Mouse (Mus musculus) C2C12 (cell line): ENCODE results near the gene Cdip1. TPM values are rescaled to one million over a fixed set of nuclear protein-coding genes. Genes with fewer than 3 reads are reported as not detected.

Experiments used
- H3K27me3 ChIP-seq: one replicate; pipeline ENCODE4 v1.6.1; 2011; ENCODE audit not compliant: control insufficient read depth, insufficient read depth, insufficient read length
- H3K36me3 ChIP-seq: one replicate; pipeline ENCODE4 v1.6.1; 2011; ENCODE audit not compliant: control insufficient read depth, insufficient read depth
- H3K4me3 ChIP-seq: one replicate; pipeline ENCODE4 v1.5.1; 2011; ENCODE audit warnings: mild to moderate bottlenecking, control low read depth; ENCODE audit not compliant: poor library complexity, insufficient read depth, severe bottlenecking
- H3K79me2 ChIP-seq: one replicate; pipeline ENCODE4 v1.6.1; 2011; ENCODE audit not compliant: control insufficient read depth, insufficient read depth
- H3K79me3 ChIP-seq: one replicate; pipeline ENCODE4 v1.6.1; 2011; ENCODE audit warnings: low read depth, control low read depth
- H3ac ChIP-seq: one replicate; pipeline ENCODE3; 2011; ENCODE audit warnings: low read depth; ENCODE audit not compliant: control insufficient read depth, insufficient read length
- CEBPB ChIP-seq: IDR thresholded peaks from one replicate; pipeline ENCODE4 v1.6.1; 2011; ENCODE audit warnings: low read depth, mild to moderate bottlenecking, control low read depth, moderate library complexity
- CTCF ChIP-seq: IDR thresholded peaks from one replicate; pipeline ENCODE4 v1.5.1; 2011; ENCODE audit not compliant: control insufficient read depth, insufficient read depth, insufficient read length
- FOSL1 ChIP-seq: IDR thresholded peaks from one replicate; pipeline ENCODE4 v1.8.0; 2011; ENCODE audit warnings: mild to moderate bottlenecking, low read length; ENCODE audit not compliant: poor library complexity, insufficient read depth, severe bottlenecking
- MAX ChIP-seq: IDR thresholded peaks from one replicate; pipeline ENCODE4 v1.6.1; 2011; ENCODE audit warnings: mild to moderate bottlenecking, control low read depth
- MYOD1 ChIP-seq: IDR thresholded peaks from one replicate; pipeline ENCODE4 v1.6.1; 2011; ENCODE audit warnings: low read depth; ENCODE audit not compliant: control insufficient read depth, insufficient read length
- MYOG ChIP-seq: IDR thresholded peaks from one replicate; pipeline ENCODE4 v1.6.1; 2011; ENCODE audit not compliant: control insufficient read depth, insufficient read length; ENCODE audit errors: extremely low read depth
- USF1 ChIP-seq: IDR thresholded peaks from one replicate; pipeline ENCODE4 v1.6.1; 2011; ENCODE audit warnings: low read depth, mild to moderate bottlenecking, control low read depth, moderate library complexity
- polyA plus RNA-seq: library from polyadenylated mRNA; unstranded; fragments of >200 nt; fragmentation: generic; extraction: Trizol; gene quantifications from one replicate; pipeline ENCODE4 v1.2.1, GENCODE M21; 2012; ENCODE audit warnings: missing spikeins

Cdip1 gene
- polyA plus RNA-seq, 1 experiment: 22.0 TPM

- Histone ChIP-seq H3K36me3 (no peaks in the 10 kb centered on the region), H3K4me3 (no peak overlapping the region)
Measured at GRCm38 (mm10) chr16:4727526-4727925, 62.6 kb downstream of the Cdip1 start.

GRCm38 (mm10) chr16:4726528-4727128 lies 63.5 kb downstream of the Cdip1 start:
- Histone ChIP-seq H3K27me3 (no peaks in the 10 kb centered on the region), H3K79me2 (peaks cover 53% of the 10 kb centered on the region), H3K36me3 (no peaks in the 10 kb centered on the region), H3K79me3 (peaks cover 33% of the 10 kb centered on the region), H3ac (peak overlapping the region; percentile 84), H3K4me3 (peak overlapping the region; percentile 75)
- TF ChIP-seq FOSL1 (no peak), MYOG (no peak), CEBPB (no peak), MAX (no peak), CTCF (no peak), MYOD1 (no peak), USF1 (no peak)

More at GRCm38 (mm10) chr16:4727526-4727925, 62.6 kb downstream of the Cdip1 start:
- Histone ChIP-seq H3K79me2 (peaks cover 62% of the 10 kb centered on the region), H3K27me3 (no peaks in the 10 kb centered on the region), H3ac (no peak overlapping the region), H3K79me3 (peaks cover 39% of the 10 kb centered on the region)
- TF ChIP-seq CTCF (no peak), MAX (no peak), MYOG (no peak), MYOD1 (no peak), USF1 (no peak)

GRCm38 (mm10) chr16:4725780-4726527 lies 64.1 kb downstream of the Cdip1 start, which contains the start of gene Hmox2:
TSS of gene Hmox2 (plus strand) at chr16:4726361.
- TF ChIP-seq MYOG (no peak), MAX (no peak), CEBPB (no peak)
- H3K79me3 ChIP-seq: peaks cover 29% of the 10 kb centered on the region
- H3K36me3 ChIP-seq: no peaks in the 10 kb centered on the region
- H3K79me2 ChIP-seq: peaks cover 46% of the 10 kb centered on the region
- no peaks in the 10 kb centered on the region for H3K27me3 ChIP-seq
- H3K4me3 ChIP-seq: peak within 1 kb of the TSS; percentile 75
- peak within 1 kb of the TSS; percentile 84 for H3ac ChIP-seq

DNA sequence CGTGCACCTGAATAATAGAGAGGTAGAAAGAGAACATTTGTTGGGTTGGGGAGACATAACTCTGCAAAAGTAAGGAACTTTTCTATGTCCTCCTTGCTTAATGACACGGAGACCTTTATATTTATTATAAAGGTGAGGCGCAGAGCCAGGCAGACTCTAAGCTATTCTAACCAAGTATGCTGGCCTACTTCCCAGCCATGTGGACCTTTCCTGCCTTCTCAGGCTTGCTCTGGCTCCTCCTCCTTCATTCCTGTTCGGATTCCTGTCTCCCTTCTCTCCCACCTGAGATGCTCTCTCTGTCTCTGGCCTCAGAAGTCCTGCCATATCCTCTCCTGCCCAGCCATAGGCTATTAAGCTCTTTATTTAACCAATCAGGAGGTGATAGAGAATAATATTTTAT lies 64.8 kb downstream of the Cdip1 start:
- Histone ChIP-seq H3K79me3 (peaks cover 22% of the 10 kb centered on the region), H3ac (no peak overlapping the region), H3K36me3 (no peaks in the 10 kb centered on the region), H3K79me2 (peaks cover 39% of the 10 kb centered on the region), H3K27me3 (no peaks in the 10 kb centered on the region), H3K4me3 (no peak overlapping the region)
- TF ChIP-seq FOSL1 (no peak), MYOG (no peak), CEBPB (no peak), CTCF (no peak), MYOD1 (no peak), USF1 (no peak), MAX (no peak)

DNA sequence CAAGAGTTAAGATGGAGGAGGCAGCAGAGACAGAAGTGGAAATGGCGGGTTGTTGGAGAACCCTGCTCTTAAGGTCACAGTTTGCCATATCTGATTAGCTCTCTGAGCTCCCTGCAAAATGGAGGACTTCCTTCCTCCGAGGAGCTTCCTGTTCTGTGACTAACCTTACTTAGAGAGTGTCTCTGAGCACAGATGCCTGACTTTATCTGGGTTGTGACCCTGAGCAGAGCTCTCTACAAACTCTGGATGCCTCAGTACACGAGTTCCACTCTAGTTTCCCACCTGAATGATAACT lies 67.2 kb downstream of the Cdip1 start:
- H3K36me3 ChIP-seq: no peaks in the 10 kb centered on the region

More for the DNA sequence above, 67.2 kb downstream of the Cdip1 start:
- H3K4me3 ChIP-seq: no peak overlapping the region
- H3ac ChIP-seq: no peak overlapping the region
- no peaks in the 10 kb centered on the region for H3K27me3 ChIP-seq
- peaks cover 11% of the 10 kb centered on the region for H3K79me3 ChIP-seq
- peaks cover 18% of the 10 kb centered on the region for H3K79me2 ChIP-seq
- TF ChIP-seq MAX: no peak
- no peak for TF ChIP-seq MYOG
- TF ChIP-seq MYOD1: no peak
- no peak for TF ChIP-seq USF1
- no peak for TF ChIP-seq FOSL1
- TF ChIP-seq CTCF: no peak
- no peak for TF ChIP-seq CEBPB
